Mouse (Mus musculus): ENCODE results near the gene Pex11b. TPM values are rescaled to one million over a fixed set of nuclear protein-coding genes. Genes with fewer than 3 reads are reported as not detected.
A peak's percentile ranks its signal among the peaks of the same experiment; 100 is the strongest.
"Not testable (repeated sequence)": the region's sequence is repeated elsewhere in the genome, so short reads cannot be mapped to it uniquely, and the experiment has no call there.

The Pex11b gene
- polyA plus RNA-seq, 1 experiment from 2014 or later = 35.5 TPM

GRCm38 (mm10) chr3:96599069-96599393 is 36.1 kb upstream of the Pex11b start:
- peaks cover 65% of the 10 kb centered on the region for H3K4me1 ChIP-seq (replicated peaks)
- no peak overlapping the region for H3K27ac ChIP-seq
- no peaks in the 10 kb centered on the region for H3K27me3 ChIP-seq
- no peaks in the 10 kb centered on the region for H3K9me3 ChIP-seq (replicated peaks)
- no peaks in the 10 kb centered on the region for H3K36me3 ChIP-seq
- H3K4me2 ChIP-seq = peak overlapping the region; percentile 90
- 69% methylated on average over 8 of the region's 8 CpGs for WGBS
- ATAC-seq (replicated peaks; ENCODE audit: insufficient number of reproducible peaks, insufficient read depth, low FRiP score, low read depth) = no peak
- 0 out of 2 replicates have a peak overlapping the region, but pooled peaks have one; percentile 72 for H3K9ac ChIP-seq
- no peak overlapping the region for H3K4me3 ChIP-seq

DNA sequence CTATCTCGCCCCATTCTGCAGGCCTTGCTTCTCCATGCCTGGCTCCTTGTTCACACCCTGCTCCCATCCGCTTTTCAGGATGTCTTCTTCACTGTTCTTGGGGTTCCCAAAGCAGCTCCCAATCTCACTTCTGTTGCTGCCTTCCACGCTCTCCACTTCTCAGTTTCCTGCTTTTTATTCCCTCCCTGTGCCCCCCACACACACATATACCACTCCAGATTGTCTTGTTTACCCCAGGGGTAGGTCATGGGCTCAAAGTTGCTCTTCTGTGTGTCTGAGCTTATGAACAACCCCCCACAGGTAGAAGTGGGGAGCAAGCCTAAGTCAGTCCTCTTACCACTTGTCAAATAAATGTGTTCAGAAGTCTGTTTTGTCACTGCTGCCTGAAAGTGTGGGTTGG is 35.8 kb upstream of the Pex11b start:
- Histone ChIP-seq H3K4me3 (no peak overlapping the region), H3K27me3 (no peaks in the 10 kb centered on the region), H3K4me2 (0 out of 2 replicates have a peak overlapping the region, but pooled peaks have one; percentile 90), H3K27ac (no peak overlapping the region), H3K9me3 (replicated peaks) (no peaks in the 10 kb centered on the region), H3K36me3 (no peaks in the 10 kb centered on the region), H3K9ac (no peak overlapping the region), H3K4me1 (replicated peaks) (peaks cover 67% of the 10 kb centered on the region)
- ATAC-seq (replicated peaks; ENCODE audit: insufficient number of reproducible peaks, insufficient read depth, low FRiP score, low read depth) = no peak
- WGBS = 80% methylated on average over 3 of the region's 3 CpGs

GRCm38 (mm10) chr3:96600639-96601250 is 34.4 kb upstream of the Pex11b start, which contains the start of gene Lix1l:
TSS of gene Lix1l (plus strand) at chr3:96601149.
- Histone ChIP-seq H3K9ac (peak within 1 kb of the TSS; percentile 76), H3K27ac (peak within 1 kb of the TSS; percentile 97), H3K9me3 (replicated peaks) (no peaks in the 10 kb centered on the region), H3K4me3 (peak within 1 kb of the TSS; percentile 71), H3K4me1 (replicated peaks) (peaks cover 70% of the 10 kb centered on the region), H3K27me3 (no peaks in the 10 kb centered on the region), H3K4me2 (peak within 1 kb of the TSS; percentile 64), H3K36me3 (no peaks in the 10 kb centered on the region)
- peak; percentile 92 for ATAC-seq (replicated peaks; ENCODE audit: insufficient number of reproducible peaks, insufficient read depth, low FRiP score, low read depth)
- WGBS = under 1% methylated on average over 27 of the region's 27 CpGs

- ATAC-seq (replicated peaks; ENCODE audit: insufficient number of reproducible peaks, insufficient read depth, low FRiP score, low read depth) = peak; percentile 80
- H3K36me3 ChIP-seq = no peaks in the 10 kb centered on the region
- no peaks in the 10 kb centered on the region for H3K9me3 ChIP-seq (replicated peaks)
- peak overlapping the region; percentile 71 for H3K4me3 ChIP-seq
- H3K27ac ChIP-seq = peak overlapping the region; percentile 97
- H3K4me1 ChIP-seq (replicated peaks) = peaks cover 64% of the 10 kb centered on the region
- H3K9ac ChIP-seq = peak overlapping the region; percentile 76
- under 1% methylated on average over 40 of the region's 40 CpGs for WGBS
- H3K27me3 ChIP-seq = no peaks in the 10 kb centered on the region
- peak overlapping the region; percentile 64 for H3K4me2 ChIP-seq
These were observed 33.9 kb upstream of the Pex11b start for GRCm38 (mm10) chr3:96601251-96601787.

- H3K4me2 ChIP-seq = peak overlapping the region; percentile 64
- WGBS = 22% methylated on average over 10 of the region's 10 CpGs
- H3K9ac ChIP-seq = peak overlapping the region; percentile 76
- peaks cover 58% of the 10 kb centered on the region for H3K4me1 ChIP-seq (replicated peaks)
- no peaks in the 10 kb centered on the region for H3K27me3 ChIP-seq
- H3K9me3 ChIP-seq (replicated peaks) = no peaks in the 10 kb centered on the region
- ATAC-seq (replicated peaks; ENCODE audit: insufficient number of reproducible peaks, insufficient read depth, low FRiP score, low read depth) = no peak
- no peaks in the 10 kb centered on the region for H3K36me3 ChIP-seq
- H3K27ac ChIP-seq = peak overlapping the region; percentile 97
- H3K4me3 ChIP-seq = peak overlapping the region; percentile 71
These were observed 33.1 kb upstream of the Pex11b start for GRCm38 (mm10) chr3:96601941-96602703.

DNA sequence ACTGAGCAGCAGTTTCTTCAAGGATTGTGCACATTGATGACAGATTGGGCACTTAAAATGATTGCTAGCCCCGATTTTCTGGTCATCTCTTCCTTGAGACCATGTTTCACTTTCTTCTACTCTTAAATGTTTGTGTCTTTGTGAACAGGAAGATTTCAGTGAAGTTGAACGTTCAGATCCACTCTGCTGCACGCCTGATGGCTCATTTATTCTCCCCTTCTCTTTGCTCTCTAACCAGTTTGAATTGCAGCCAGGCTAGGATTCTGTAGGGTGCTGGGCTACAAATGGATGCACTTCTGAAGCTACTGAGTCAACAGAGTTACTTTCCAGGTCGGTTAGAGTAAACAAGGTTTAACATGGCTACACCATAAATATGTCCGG is 32.5 kb upstream of the Pex11b start:
- Histone ChIP-seq H3K4me2 (peak overlapping the region; percentile 64), H3K4me3 (peak overlapping the region; percentile 71), H3K9ac (peak overlapping the region; percentile 76), H3K27ac (peak overlapping the region; percentile 97), H3K4me1 (replicated peaks) (peaks cover 59% of the 10 kb centered on the region), H3K27me3 (no peaks in the 10 kb centered on the region), H3K36me3 (no peaks in the 10 kb centered on the region), H3K9me3 (replicated peaks) (no peaks in the 10 kb centered on the region)
- WGBS = 39% methylated on average over 5 of the region's 5 CpGs
- no peak for ATAC-seq (replicated peaks; ENCODE audit: insufficient number of reproducible peaks, insufficient read depth, low FRiP score, low read depth)

- H3K27ac ChIP-seq = peak overlapping the region; percentile 97
- 64% methylated on average over 5 of the region's 5 CpGs for WGBS
- H3K9me3 ChIP-seq (replicated peaks) = no peaks in the 10 kb centered on the region
- peak overlapping the region; percentile 71 for H3K4me3 ChIP-seq
- no peak overlapping the region; the same call in 1 of the 2 replicates for H3K9ac ChIP-seq
- peaks cover 54% of the 10 kb centered on the region for H3K4me1 ChIP-seq (replicated peaks)
- H3K27me3 ChIP-seq = no peaks in the 10 kb centered on the region
- no peaks in the 10 kb centered on the region for H3K36me3 ChIP-seq
- no peak for ATAC-seq (replicated peaks; ENCODE audit: insufficient number of reproducible peaks, insufficient read depth, low FRiP score, low read depth)
- peak overlapping the region; percentile 64 for H3K4me2 ChIP-seq
These were observed 31.9 kb upstream of the Pex11b start for GRCm38 (mm10) chr3:96603311-96603710.

DNA sequence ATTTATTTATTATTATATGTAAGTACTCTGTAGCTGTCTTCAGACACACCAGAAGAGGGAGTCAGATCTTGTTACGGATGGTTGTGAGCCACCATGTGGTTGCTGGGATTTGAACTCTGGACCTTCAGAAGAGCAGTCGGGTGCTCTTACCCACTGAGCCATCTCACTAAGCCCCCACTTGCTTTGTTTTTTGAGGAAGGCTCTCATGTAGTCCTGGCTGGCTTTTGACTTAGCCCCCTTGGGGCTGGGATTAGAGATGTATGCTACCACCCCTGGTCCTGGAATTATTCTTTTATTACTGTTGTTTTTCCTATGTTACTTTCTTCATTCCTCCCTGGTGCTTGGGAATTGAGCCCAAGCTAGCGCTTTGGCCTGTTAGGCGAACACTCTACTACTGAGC is 29.2 kb upstream of the Pex11b start:
- not testable (repeated sequence) for H3K4me3 ChIP-seq; H3K36me3 ChIP-seq; H3K4me2 ChIP-seq; H3K9ac ChIP-seq; H3K27me3 ChIP-seq; H3K27ac ChIP-seq; H3K9me3 ChIP-seq (replicated peaks); ATAC-seq (replicated peaks; ENCODE audit: insufficient number of reproducible peaks, insufficient read depth, low FRiP score, low read depth)
- peaks cover 43% of the 10 kb centered on the region for H3K4me1 ChIP-seq (replicated peaks)
- 90% methylated on average over 4 of the region's 4 CpGs for WGBS

- H3K4me2 ChIP-seq = no peak overlapping the region
- no peaks in the 10 kb centered on the region for H3K9me3 ChIP-seq (replicated peaks)
- H3K27ac ChIP-seq = no peak overlapping the region
- no peak overlapping the region for H3K4me3 ChIP-seq
- WGBS = 87% methylated on average over 4 of the region's 4 CpGs
- peaks cover 43% of the 10 kb centered on the region for H3K4me1 ChIP-seq (replicated peaks)
- no peak for ATAC-seq (replicated peaks; ENCODE audit: insufficient number of reproducible peaks, insufficient read depth, low FRiP score, low read depth)
- no peaks in the 10 kb centered on the region for H3K36me3 ChIP-seq
- H3K27me3 ChIP-seq = no peaks in the 10 kb centered on the region
- no peak overlapping the region for H3K9ac ChIP-seq
These were observed 28.6 kb upstream of the Pex11b start for GRCm38 (mm10) chr3:96606618-96607017.

GRCm38 (mm10) chr3:96617941-96618340 is 17.2 kb upstream of the Pex11b start:
- peaks cover 74% of the 10 kb centered on the region for H3K36me3 ChIP-seq
- H3K9ac ChIP-seq = no peak overlapping the region
- no peaks in the 10 kb centered on the region for H3K4me1 ChIP-seq (replicated peaks)
- no peak overlapping the region for H3K27ac ChIP-seq
- H3K9me3 ChIP-seq (replicated peaks) = no peaks in the 10 kb centered on the region
- H3K4me2 ChIP-seq = no peak overlapping the region
- 90% methylated on average over 3 of the region's 3 CpGs for WGBS
- no peak for ATAC-seq (replicated peaks; ENCODE audit: insufficient number of reproducible peaks, insufficient read depth, low FRiP score, low read depth)
- no peak overlapping the region for H3K4me3 ChIP-seq
- no peaks in the 10 kb centered on the region for H3K27me3 ChIP-seq

DNA sequence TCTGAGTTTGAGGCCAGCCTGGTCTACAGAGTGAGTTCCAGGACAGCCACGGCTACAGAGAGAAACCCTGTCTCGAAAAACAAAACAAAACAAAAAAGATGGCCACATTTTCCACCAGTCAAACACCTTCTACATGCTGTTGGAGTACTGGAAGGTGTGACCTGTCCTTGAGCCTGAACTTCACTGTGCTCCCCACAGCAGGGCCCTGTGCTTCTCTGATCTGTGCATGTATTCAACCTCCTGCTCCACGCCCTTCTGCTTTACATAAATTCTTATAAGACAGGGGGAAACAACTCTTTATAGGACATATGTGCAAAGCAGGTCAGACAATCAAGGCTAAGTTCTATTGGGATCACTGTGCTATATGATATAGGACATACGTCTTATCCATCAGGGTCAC is 12.0 kb upstream of the Pex11b start:
- no peaks in the 10 kb centered on the region for H3K4me1 ChIP-seq (replicated peaks)
- H3K9ac ChIP-seq = no peak overlapping the region
- ATAC-seq (replicated peaks; ENCODE audit: insufficient number of reproducible peaks, insufficient read depth, low FRiP score, low read depth) = no peak
- H3K9me3 ChIP-seq (replicated peaks) = no peaks in the 10 kb centered on the region
- H3K4me3 ChIP-seq = no peak overlapping the region
- no peak overlapping the region for H3K4me2 ChIP-seq
- H3K36me3 ChIP-seq = peaks cover 65% of the 10 kb centered on the region
- no peaks in the 10 kb centered on the region for H3K27me3 ChIP-seq
- no peak overlapping the region for H3K27ac ChIP-seq
- WGBS = 95% methylated on average over 4 of the region's 4 CpGs
